Mouse (Mus musculus): Measurements from ENCODE around the gene Wscd2. TPM values are rescaled to one million over a fixed set of nuclear protein-coding genes. Genes with fewer than 3 reads are reported as not detected.
"Not testable (repeated sequence)": the region's sequence is repeated elsewhere in the genome, so short reads cannot be mapped to it uniquely, and the experiment has no call there.

Wscd2 gene
- polyA plus RNA-seq, 1 experiment from 2014 or later, result 8.7 TPM

- Histone ChIP-seq H3K4me3 (replicated peaks) (no peak overlapping the region), H3K36me3 (replicated peaks) (no peaks in the 10 kb centered on the region), H3K4me2 (no peak overlapping the region), H3K9me3 (no peaks in the 10 kb centered on the region), H3K27me3 (no peaks in the 10 kb centered on the region), H3K4me1 (0 out of 2 replicates have a peak, but pooled peaks cover 3% of the 10 kb centered on the region), H3K27ac (no peak overlapping the region), H3K9ac (no peak overlapping the region)
- 63% methylated on average over 7 of the region's 7 CpGs for WGBS
- no peak for ATAC-seq (ENCODE audit: low FRiP score)
Observed at GRCm38 (mm10) chr5:113570056-113570717, 80.1 kb downstream of the Wscd2 start.

DNA sequence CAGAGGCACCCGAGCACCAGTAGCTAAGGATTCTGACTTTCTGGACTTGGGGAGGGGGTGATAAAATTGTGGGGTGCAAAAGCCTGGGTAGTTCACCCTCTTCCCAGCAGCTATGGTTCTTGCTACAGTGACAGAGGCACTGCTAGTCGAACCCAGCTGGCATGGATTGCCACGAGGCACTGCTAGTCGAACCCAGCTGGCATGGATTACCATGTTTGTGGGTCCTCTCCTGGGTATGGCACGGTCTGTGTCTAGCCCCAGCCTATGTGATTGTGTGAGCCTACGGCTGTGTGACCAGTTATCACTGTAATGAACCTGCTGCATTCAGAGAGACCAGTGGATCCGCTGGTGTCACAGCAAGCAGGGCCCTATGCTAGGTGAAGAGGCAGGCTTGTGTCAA is 87.4 kb downstream of the Wscd2 start:
- Histone ChIP-seq H3K4me1 (peaks cover 22% of the 10 kb centered on the region), H3K27ac (no peak overlapping the region), H3K9ac (no peak overlapping the region), H3K27me3 (no peaks in the 10 kb centered on the region), H3K4me2 (peak overlapping the region; percentile 22), H3K9me3 (no peaks in the 10 kb centered on the region), H3K4me3 (replicated peaks) (0 out of 2 replicates have a peak overlapping the region, but pooled peaks have one; percentile 4), H3K36me3 (replicated peaks) (no peaks in the 10 kb centered on the region)
- no peak for ATAC-seq (ENCODE audit: low FRiP score)
- WGBS, result 79% methylated on average over 7 of the region's 7 CpGs

DNA sequence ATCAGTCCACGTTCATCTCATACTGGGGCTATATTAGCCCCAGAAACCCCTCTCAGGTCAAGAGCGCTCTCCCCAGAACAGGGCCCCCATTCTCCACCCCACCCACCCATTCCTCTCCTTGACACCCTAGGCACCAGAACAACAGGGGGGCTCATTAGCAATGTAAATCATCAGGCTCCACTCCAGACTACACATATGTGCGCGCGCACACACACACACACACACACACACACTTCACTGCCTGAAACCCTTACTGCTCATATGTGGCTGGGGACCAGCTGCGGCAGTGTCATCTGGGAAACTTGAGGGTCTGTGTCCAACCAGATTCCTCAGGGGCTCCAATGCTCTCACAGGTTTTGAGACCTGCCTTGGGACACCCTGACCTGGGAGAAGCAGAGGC is 88.3 kb downstream of the Wscd2 start:
- H3K4me1 ChIP-seq, result peaks cover 22% of the 10 kb centered on the region
- 87% methylated on average over 6 of the region's 6 CpGs for WGBS
- H3K9me3 ChIP-seq, result no peaks in the 10 kb centered on the region
- H3K9ac ChIP-seq, result no peak overlapping the region
- H3K36me3 ChIP-seq (replicated peaks), result no peaks in the 10 kb centered on the region
- no peak overlapping the region for H3K4me2 ChIP-seq
- H3K4me3 ChIP-seq (replicated peaks), result no peak overlapping the region
- H3K27me3 ChIP-seq, result no peaks in the 10 kb centered on the region
- ATAC-seq (ENCODE audit: low FRiP score), result no peak
- H3K27ac ChIP-seq, result no peak overlapping the region

GRCm38 (mm10) chr5:113579128-113579527 is 89.0 kb downstream of the Wscd2 start:
- 74% methylated on average over 4 of the region's 4 CpGs for WGBS

DNA sequence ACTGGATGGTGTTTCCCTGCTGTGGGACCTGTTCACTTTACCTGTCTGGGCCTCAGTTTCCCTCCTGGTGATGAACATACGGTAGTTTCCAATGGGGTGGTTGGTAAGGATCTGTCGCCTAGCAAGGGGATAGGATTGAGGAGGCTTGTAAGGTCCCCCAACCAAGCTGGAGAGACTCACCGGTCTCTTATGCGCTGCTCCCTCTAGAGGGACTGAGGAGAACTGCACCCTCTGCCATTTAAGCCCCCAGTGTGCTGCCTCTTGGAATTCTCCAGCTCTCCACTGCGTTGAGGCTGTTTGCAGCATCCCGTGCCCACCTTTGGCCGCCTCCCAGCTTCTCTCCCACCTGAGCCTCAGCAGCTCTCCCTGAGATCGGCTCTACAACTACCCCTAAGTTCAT is 90.1 kb downstream of the Wscd2 start:
- H3K27ac ChIP-seq, result no peak overlapping the region
- no peaks in the 10 kb centered on the region for H3K27me3 ChIP-seq
- H3K9me3 ChIP-seq, result no peaks in the 10 kb centered on the region
- H3K4me2 ChIP-seq, result no peak overlapping the region
- H3K4me1 ChIP-seq, result peaks cover 29% of the 10 kb centered on the region
- no peak for ATAC-seq (ENCODE audit: low FRiP score)
- 49% methylated on average over 8 of the region's 8 CpGs for WGBS
- no peak overlapping the region for H3K9ac ChIP-seq
- no peak overlapping the region for H3K4me3 ChIP-seq (replicated peaks)
- H3K36me3 ChIP-seq (replicated peaks), result no peaks in the 10 kb centered on the region

More at GRCm38 (mm10) chr5:113579128-113579527, 89.0 kb downstream of the Wscd2 start:
- Histone ChIP-seq H3K27me3 (no peaks in the 10 kb centered on the region), H3K4me1 (peaks cover 22% of the 10 kb centered on the region), H3K27ac (peak overlapping the region; percentile 42; the same call in 1 of the 2 replicates), H3K4me3 (replicated peaks) (no peak overlapping the region), H3K9ac (no peak overlapping the region), H3K9me3 (no peaks in the 10 kb centered on the region), H3K4me2 (no peak overlapping the region), H3K36me3 (replicated peaks) (no peaks in the 10 kb centered on the region)
- no peak for ATAC-seq (ENCODE audit: low FRiP score)

GRCm38 (mm10) chr5:113580801-113581200 is 90.7 kb downstream of the Wscd2 start:
- no peak overlapping the region for H3K9ac ChIP-seq
- no peak overlapping the region for H3K4me3 ChIP-seq (replicated peaks)
- no peak overlapping the region for H3K4me2 ChIP-seq
- no peaks in the 10 kb centered on the region for H3K36me3 ChIP-seq (replicated peaks)
- H3K9me3 ChIP-seq, result no peaks in the 10 kb centered on the region
- H3K27me3 ChIP-seq, result no peaks in the 10 kb centered on the region
- H3K27ac ChIP-seq, result no peak overlapping the region
- no peak for ATAC-seq (ENCODE audit: low FRiP score)
- 66% methylated on average over 9 of the region's 9 CpGs for WGBS
- peaks cover 29% of the 10 kb centered on the region for H3K4me1 ChIP-seq

DNA sequence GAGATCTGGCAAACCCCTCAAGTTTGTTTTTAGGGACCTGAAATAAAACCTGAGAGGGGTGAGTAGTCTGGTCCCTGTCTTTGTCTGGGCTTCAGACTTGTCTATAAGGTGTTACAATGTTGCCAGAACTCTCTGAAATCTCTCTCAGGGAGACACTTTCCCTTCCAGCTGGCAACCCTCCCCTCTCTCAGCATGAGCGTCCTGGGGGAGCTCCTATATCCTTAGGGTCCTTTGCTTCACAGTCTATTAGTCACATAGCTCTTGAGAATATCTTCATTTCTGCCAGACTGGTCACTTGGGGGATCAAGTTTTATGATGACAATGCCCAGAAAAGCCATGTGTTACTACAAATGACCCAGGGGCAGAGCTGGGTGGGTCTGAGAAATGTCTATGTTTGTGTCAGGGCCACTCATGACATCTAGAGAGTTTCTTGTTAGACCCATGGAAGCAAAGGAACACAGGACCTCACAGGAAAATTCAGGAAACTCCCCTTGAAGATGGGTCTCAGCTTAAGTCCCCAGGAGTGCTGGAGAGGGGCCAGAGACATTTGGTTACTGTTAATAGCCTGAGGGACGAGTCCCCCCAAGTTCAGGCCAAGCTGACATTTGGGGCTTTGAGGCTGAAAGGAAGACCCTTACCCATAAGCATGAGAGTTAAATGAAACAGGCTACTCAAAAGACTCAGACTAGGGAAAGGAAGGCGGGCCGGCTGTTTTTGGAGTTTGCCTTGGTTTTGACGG is 93.5 kb downstream of the Wscd2 start:
- Histone ChIP-seq H3K9ac (no peak overlapping the region), H3K9me3 (no peaks in the 10 kb centered on the region), H3K27ac (no peak overlapping the region), H3K4me2 (no peak overlapping the region), H3K4me3 (replicated peaks) (no peak overlapping the region), H3K36me3 (replicated peaks) (no peaks in the 10 kb centered on the region), H3K27me3 (no peaks in the 10 kb centered on the region), H3K4me1 (peaks cover 16% of the 10 kb centered on the region)
- no peak for ATAC-seq (ENCODE audit: low FRiP score)
- WGBS, result 69% methylated on average over 5 of the region's 5 CpGs

GRCm38 (mm10) chr5:113584439-113584838 is 94.3 kb downstream of the Wscd2 start:
- ATAC-seq (ENCODE audit: low FRiP score), result no peak
- Histone ChIP-seq H3K27me3 (no peaks in the 10 kb centered on the region), H3K9ac (no peak overlapping the region), H3K27ac (no peak overlapping the region), H3K36me3 (replicated peaks) (no peaks in the 10 kb centered on the region), H3K4me2 (no peak overlapping the region), H3K9me3 (no peaks in the 10 kb centered on the region), H3K4me3 (replicated peaks) (no peak overlapping the region), H3K4me1 (peaks cover 12% of the 10 kb centered on the region; the same call in 1 of the 2 replicates)
- 66% methylated on average over 6 of the region's 6 CpGs for WGBS

DNA sequence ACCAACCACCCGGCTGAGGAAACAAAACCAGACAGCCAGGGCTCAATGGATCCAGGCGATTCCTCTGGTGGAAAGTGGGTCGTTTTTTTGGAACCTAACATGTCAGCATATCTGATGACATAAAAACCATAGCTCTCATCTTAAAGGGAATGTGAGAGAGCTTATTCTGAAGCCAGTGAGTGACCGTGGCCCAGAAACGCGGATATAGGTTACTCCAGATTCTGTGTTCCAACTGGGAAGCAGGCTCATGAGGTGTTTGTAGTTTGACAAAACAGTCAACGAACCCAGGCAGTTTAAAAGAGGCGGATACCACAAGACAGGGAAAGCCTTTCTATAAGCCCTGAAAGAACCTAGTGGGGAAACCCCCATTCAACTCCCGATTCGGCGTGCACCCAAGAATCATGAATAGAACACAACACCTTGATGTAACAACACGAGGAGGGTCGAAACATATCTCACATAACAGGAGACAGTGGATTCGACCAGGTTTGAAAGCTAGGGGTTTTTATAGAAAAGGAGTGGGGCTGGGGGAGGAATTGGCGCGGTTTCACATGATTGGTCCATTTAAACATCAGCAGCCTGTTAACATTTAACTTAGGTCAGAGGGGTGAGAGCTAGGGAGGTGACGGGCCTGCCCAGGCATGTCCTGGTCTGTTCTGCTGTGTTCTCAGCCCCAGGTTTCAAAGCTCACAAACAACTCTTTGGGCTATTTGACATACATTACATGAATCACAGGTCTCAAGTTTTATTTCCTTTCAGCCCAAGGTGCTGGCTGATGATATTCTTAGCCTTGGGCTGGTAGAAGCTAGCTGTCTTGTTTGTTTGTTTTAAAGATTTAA is 95.7 kb downstream of the Wscd2 start:
- WGBS, result 81% methylated on average over 17 of the region's 17 CpGs
- H3K4me2 ChIP-seq; H3K4me3 ChIP-seq (replicated peaks); H3K27me3 ChIP-seq; H3K36me3 ChIP-seq (replicated peaks); H3K27ac ChIP-seq; H3K9me3 ChIP-seq; H3K9ac ChIP-seq; ATAC-seq (ENCODE audit: low FRiP score): not testable (repeated sequence)
- H3K4me1 ChIP-seq, result peaks cover 15% of the 10 kb centered on the region; the same call in 1 of the 2 replicates

DNA sequence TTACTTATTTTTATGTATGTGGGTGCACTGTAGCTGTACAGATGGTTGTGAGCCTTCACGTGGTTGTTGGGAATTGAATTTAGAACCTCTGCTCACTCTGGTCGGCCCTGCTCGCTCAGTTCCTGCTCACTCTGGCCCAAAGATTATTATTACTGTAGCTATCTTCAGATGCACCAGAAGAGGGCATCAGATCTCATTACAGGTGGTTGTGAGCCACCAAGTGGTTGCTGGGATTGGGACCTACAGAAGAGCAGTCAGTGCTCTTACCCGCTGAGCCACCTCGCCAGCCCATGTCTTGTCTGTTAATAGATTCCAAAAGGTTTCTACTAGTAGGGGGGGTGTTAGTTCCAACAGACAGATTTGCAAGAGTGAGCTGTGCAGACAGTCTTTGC is 96.3 kb downstream of the Wscd2 start:
- H3K9ac ChIP-seq; H3K27ac ChIP-seq; H3K4me2 ChIP-seq; H3K9me3 ChIP-seq; H3K36me3 ChIP-seq (replicated peaks); ATAC-seq (ENCODE audit: low FRiP score); H3K4me3 ChIP-seq (replicated peaks); H3K27me3 ChIP-seq: not testable (repeated sequence)
- WGBS, result 36% methylated on average over 5 of the region's 5 CpGs
- H3K4me1 ChIP-seq, result peaks cover 20% of the 10 kb centered on the region

- WGBS, result 79% methylated on average over 5 of the region's 5 CpGs
- no peak overlapping the region for H3K9ac ChIP-seq
- peaks cover 36% of the 10 kb centered on the region for H3K4me1 ChIP-seq
- H3K27me3 ChIP-seq, result no peaks in the 10 kb centered on the region; the same call in 1 of the 2 replicates
- no peak for ATAC-seq (ENCODE audit: low FRiP score)
- no peak overlapping the region for H3K27ac ChIP-seq
- H3K4me2 ChIP-seq, result no peak overlapping the region
- no peaks in the 10 kb centered on the region for H3K36me3 ChIP-seq (replicated peaks)
- no peaks in the 10 kb centered on the region for H3K9me3 ChIP-seq
- no peak overlapping the region for H3K4me3 ChIP-seq (replicated peaks)
Observed at GRCm38 (mm10) chr5:113590010-113590640, 100.0 kb downstream of the Wscd2 start.

GRCm38 (mm10) chr5:113591166-113591565 is 101.0 kb downstream of the Wscd2 start:
- peak overlapping the region; percentile 83 for H3K27ac ChIP-seq
- H3K9me3 ChIP-seq, result no peaks in the 10 kb centered on the region
- H3K4me1 ChIP-seq, result peaks cover 36% of the 10 kb centered on the region
- H3K9ac ChIP-seq, result no peak overlapping the region
- no peak overlapping the region for H3K4me3 ChIP-seq (replicated peaks)
- no peaks in the 10 kb centered on the region for H3K36me3 ChIP-seq (replicated peaks)
- ATAC-seq (ENCODE audit: low FRiP score), result peak; percentile 31
- 12% methylated on average over 3 of the region's 3 CpGs for WGBS
- H3K4me2 ChIP-seq, result no peak overlapping the region
- no peaks in the 10 kb centered on the region; the same call in 1 of the 2 replicates for H3K27me3 ChIP-seq
